Mouse (Mus musculus) cerebral cortex, adult 2 months (tissue): ENCODE results near the gene Ythdf1.

Source experiments
- WGBS: fragments of 180-500 bp; shearing (Covaris S2); methylation state at CpG from one replicate; pipeline ENCODE4 v1.1.7; 2018; 5-methylcytosine and 5-hydroxymethylcytosine counted together

The Ythdf1 gene

GRCm38 (mm10) chr2:180905556-180906221, 15.1 kb downstream of the Ythdf1 start:
- 65% methylated on average over 5 of the region's 5 CpGs for WGBS

DNA sequence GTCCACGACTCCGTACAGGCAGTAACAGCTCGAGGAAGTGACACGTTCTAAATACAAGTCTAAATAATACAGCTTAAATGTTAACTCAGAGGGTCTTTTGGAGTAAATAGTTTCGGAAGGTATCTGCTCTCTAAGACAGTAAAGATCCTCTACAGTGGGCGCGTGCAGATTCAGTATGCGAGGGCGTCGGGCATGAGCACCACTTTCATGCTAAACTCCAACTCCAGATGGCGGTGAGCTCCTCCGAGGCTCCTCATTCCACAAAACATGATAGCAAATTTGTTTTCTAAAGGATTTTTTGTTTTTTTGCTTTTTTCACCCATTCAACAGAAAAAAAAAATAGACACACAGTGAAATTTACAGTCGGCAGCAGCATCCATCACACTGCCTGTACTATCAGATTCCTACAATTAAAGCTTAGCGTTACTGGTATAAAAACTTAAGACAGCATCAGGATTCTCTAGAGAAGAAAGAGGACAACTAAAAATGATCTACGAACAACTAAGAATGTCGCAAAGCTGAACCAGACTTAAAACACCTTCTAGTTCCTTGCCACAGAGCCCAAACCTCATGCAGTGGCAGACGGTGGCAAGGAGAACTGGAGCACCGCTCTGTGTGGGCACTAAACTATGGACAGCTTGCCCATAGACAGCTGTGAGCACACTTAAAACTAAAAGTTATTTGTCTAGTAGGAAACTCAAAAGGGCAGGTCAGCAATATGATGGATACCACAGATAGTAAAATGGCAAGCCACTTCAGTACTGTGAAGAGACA, 16.1 kb downstream of the Ythdf1 start:
- WGBS: 59% methylated on average over 18 of the region's 18 CpGs

DNA sequence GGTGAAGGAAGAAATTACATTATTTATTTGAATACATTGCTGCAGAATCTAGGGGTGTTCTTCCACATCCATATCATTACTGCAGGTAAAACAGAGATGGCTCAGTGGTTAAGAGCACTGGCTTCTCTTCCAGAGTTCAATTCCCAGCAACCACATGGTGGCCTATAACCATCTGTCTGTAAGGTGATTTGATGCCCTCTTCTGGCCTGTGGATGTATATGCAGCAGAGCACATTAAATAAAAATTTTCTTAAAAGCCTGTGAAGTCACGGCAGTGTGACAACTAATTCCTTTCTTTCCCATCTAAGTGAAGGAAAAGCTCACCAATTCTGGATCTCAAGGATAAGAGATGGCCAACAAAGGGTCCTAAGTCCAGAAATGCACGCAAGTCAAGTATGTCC, 18.7 kb downstream of the Ythdf1 start:
- 24% methylated on average over 2 of the region's 2 CpGs for WGBS

DNA sequence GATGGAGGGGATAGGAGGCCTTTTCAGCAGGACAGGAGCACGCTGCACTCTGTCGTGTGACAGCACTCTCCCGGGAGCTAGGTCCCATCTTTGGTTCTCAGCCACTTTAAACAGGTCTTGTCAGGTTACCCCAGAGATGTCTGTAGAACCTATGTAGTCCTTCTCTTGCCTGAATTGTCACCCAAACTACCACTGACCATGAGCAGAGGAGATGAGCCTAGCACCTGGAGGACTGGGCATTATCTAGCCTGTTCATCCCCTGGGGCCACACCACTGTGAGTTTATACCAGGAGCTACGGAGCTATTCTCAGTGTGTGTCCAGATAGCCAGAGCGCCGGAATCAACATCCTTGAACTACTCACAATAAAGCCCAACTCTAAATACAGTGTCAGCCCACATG, 22.9 kb downstream of the Ythdf1 start:
- 46% methylated on average over 6 of the region's 6 CpGs for WGBS

- WGBS: 39% methylated on average over 15 of the region's 15 CpGs
Measured at GRCm38 (mm10) chr2:180896819-180897625, 23.7 kb downstream of the Ythdf1 start.

DNA sequence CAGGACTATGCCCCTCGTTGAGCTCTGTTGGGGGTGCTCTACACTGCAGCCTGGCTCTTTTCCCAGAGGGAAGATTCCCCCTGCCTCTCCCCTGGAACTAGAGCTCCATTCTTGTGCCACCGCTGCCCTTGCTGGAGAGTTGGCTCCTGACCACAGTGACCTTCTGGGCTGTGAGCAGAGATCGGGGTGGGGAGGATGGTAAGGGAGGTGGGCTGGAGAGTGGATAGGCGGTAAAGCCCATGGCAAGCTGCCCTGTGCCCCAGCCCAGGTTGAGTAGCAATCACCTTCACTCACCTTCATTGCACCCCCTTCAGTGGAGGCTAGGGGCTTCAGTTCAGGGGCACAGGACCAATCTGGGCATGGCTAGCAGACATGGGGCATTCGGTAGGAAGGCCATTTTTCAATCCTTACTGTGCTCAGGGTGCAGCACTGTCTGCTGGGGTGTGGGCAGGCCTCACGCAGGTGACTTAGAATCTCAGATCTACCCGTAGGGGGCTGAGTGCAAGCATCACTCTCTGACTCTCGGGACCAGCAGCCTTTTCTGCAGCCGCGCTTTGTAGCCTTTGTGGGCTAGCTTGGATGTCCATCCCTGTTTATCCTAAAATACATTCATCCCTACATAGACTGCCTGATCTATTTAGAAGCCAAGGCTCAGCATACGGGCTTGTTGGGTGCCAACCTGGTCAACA, 24.8 kb downstream of the Ythdf1 start:
- 45% methylated on average over 11 of the region's 11 CpGs for WGBS

DNA sequence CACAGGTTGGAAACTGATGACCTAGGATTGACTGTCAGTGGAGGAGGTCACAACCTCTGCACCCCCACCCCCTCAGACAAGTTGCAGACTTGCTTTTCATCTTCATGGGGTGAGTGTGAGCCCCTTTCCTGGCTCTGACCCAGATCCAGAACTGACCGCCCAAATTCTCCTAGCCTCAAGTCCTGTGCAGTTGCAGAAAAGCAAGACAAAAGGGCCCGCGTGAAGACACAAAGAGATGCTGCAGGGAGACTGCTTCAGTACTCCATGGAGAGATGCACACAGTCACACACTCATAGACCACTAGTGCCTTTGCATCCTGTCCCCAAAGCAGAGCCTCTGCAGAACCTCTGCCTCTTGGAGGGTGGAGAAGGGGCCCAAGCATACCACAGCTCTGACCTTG, 25.4 kb downstream of the Ythdf1 start:
- 36% methylated on average over 3 of the region's 3 CpGs for WGBS

DNA sequence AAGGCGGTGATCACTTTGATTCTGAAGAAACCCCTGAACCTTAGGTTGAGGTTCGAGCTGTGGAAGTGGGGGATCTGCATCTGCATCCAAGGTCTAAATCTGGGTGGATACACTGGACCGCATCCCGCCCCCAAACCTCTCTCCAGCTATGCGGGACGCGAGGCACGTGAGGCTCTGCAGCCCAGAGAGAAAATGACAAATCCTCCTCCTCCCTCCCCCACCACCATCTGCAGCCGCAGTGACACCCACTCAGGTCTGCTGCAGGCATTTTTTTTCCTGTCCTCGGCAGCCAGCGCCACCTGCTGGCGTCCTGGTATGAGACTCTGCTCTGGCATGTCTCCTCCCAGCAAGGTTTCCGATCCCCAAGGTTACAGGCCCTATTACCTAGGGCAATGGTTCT, 26.0 kb downstream of the Ythdf1 start:
- WGBS: under 1% methylated on average over 13 of the region's 13 CpGs

- under 1% methylated on average over 57 of the region's 57 CpGs for WGBS
Measured at GRCm38 (mm10) chr2:180894029-180894623, 26.6 kb downstream of the Ythdf1 start.

DNA sequence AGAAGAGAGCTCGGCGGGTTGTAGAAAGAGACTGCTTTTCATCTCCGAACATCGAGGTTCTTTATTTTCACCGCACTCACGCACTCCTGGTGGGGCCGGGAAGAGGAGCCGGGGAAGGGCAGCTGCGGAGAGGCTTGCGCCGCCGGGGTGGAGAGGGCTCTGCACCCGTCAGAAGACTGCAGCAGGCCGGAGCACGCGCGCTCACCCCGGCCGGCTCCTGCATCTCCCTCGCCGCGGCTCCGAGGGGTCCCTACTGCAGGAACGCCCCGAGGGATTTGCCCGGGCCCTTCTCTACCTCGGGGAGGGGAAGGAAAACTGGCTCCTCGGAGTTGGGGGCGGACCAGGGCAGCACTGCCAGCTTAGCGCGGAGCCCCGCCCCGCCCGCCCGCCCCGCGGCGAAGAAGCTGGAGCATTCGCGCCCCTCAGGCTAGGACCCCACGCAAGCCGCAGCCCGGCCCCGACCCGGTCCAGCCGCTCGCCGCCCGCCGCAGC, 27.2 kb downstream of the Ythdf1 start:
- under 1% methylated on average over 50 of the region's 50 CpGs for WGBS

DNA sequence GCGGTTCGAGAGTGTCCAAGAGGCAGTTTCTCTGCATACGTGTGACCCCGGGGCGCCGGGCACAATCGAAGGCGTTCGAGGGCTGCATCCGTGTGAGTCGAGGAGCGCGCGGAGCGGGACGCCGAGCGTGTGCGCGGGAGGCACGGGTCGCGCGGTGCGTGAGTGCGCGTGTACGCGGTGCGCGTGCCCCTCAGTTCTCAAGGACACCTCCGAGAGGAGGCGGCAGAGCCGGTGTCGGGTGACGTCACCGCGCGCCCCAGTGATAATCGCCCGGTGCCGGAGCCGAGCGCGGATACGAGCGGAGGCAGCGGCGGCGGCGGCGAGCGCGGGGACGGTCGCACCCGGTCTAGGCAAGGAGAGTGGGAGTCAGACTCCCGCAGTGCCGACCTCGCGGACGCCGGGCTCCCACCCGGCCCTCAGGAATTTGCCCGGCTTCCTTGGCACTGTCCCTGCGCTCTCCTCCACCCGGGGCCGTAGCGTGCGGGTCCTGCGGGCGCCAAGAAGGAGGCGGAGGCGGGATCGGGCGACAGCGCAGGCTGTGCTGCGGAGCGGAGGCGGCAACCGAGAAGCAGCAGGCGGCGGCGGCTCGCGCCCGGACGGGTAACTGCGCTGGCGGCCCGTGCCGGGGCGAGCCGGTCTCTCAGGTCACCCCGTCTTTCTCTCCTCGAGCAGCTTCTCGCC, 27.8 kb downstream of the Ythdf1 start:
- WGBS: 1% methylated on average over 97 of the region's 97 CpGs

- WGBS: 16% methylated on average over 9 of the region's 9 CpGs
Measured at GRCm38 (mm10) chr2:180891835-180892323, 28.9 kb downstream of the Ythdf1 start.

DNA sequence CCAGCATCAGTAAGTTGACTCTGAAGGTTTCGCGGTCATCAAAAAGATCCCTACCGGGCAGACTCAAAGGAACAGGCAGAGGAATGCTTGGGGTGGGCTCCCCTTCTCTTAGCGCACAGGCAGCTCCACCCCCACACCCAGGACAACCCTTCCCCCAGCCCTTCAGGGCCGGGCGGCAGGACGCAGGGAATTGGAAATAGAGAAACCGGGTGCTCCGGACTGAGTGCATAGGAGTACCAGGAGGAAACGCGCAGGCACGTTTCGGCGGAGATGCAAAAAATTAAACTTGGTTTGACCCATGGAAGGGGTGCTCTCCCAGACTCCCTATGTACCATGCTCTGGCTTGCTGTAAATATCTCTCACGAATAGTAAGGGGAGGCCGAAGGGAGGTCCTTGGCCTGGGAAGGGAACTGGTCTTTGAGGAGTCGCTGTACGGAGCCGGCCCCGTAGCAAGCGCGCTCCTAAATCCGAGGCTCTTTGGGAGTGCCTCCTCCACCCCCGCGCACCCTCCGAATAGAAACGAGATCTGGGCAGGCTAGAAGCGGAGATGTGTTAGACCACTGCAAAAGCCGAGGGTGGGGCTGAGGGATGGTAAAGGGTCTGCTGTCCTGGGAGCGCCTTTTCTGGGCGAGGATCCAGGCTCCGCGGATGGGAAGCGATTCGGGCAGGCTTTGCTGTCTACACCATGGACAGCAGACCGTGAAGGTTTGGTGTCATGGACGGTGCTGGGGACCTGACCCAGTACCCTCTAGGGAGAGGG, 29.5 kb downstream of the Ythdf1 start:
- 2% methylated on average over 37 of the region's 37 CpGs for WGBS

DNA sequence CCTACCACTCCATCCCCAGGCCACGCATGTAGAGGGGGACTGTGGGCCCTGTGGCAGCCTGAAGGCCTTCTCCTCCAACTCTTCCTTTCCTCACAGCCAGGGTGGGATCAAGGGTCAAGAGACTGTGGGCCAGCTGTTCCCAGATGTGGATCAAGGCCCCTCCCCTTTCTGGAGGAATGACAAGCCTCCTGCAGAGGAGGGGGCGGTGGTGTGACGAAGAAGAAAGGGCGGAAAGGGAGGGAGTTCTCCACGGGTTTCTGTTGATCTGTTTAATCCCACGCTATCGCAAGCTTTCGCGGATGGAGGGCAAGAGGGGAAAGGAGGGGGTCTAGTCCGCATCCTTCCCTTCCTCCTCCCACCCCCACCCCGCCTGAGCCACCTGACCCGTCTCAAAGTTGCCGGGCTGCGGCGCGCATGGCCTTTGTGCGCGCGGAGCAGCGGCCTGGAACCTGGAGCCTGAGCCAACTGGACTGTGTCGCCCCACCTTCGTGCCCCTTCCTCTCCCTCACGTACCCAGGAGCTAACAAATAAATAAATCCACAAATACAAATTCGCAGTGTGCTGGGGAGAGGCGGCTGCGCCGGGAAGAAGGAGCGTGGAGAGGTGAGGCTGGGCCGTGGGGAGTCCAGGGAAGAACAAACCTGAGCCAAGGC, 30.2 kb downstream of the Ythdf1 start:
- WGBS: 7% methylated on average over 29 of the region's 29 CpGs

DNA sequence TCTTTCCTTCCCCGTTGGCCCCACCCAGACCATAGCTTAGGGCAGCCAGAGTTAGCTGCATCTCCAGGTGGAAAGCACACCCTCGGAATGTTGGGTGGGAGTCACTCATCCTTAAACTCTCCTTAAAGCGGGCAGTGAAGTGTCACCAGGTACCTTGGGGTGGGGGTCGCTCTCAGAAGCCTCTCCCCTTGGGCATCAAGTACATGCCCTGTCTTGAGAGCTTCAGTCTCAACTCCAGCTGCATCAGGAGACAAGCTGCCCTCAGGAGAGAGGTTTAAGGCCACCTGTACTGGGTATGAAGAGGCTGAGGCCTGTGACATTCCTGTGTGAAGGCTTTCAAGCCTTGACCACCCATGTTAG, 30.8 kb downstream of the Ythdf1 start:
- WGBS: 40% methylated on average over 4 of the region's 4 CpGs

DNA sequence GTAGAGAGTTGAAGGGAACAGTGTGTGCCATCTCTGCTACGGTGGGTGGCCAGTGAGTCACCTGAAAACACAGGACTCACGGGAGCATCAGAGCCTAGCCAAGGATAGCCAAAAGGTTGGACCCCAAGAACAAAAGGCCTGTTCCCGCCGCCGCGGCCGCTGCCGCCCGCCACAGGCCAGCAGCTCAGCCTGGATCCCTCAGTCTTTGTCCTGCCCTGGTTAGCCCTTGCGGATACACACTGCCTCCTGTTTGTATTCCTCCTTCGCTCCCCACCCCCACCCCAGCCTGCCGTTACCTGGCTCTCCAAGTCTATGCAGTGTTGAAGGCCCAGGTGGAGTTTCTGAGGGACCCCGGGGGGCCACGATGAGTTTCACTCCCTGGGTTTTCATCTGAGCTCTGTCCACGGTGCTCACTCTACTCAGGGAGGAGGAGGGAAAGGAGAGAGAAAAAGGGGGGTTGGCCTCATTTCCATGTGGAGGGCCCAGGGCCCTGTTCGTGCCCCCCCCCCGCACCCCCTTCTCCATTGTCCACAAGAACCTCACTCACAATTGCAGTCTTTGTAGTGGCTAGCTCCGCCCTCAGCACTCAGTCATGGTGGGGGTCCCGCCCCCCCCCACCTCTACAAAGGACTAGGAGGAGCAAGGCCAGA, 31.4 kb downstream of the Ythdf1 start:
- WGBS: 30% methylated on average over 16 of the region's 19 CpGs

DNA sequence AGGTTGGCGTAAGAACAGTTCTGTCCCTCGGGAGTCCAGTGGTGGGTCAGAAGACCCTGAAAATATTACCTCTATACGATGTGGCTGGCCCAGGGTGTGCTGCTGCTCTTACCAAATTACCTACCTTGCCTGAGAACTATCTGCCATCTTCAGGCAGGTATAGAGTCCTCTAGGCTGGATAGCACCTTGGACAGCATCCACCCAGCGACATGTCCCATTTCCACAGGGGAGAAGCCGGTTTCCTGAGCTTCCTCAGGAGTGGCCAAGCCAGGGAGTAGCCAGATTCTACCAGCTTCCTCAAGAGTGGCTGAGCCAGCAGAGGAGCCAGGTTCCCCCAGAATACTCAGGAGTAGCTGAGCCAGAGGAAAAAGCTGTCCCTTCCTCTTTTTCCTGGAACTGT, 35.5 kb downstream of the Ythdf1 start:
- WGBS: 82% methylated on average over 5 of the region's 5 CpGs

DNA sequence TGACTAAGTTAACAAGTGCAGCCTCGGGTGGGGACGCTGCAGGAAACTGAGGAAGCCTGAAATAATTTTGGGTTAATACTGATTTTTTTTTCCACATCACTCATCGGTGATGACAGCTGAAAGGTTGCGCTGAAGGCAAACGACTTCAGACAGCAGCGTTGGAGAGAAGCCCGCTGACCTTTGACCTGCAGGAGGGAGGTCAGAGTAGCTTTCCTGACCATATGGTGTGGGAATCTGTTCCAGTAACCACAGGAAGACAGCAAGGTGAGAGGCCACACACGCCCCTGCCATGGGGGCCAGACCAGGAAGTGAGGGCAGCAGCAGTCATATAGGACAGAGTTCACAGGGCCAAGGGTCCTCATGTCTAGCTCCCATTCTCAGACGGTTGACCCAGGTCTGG, 39.5 kb downstream of the Ythdf1 start:
- 75% methylated on average over 9 of the region's 9 CpGs for whole genome bisulfite sequencing
